Mouse (Mus musculus): ENCODE results near the gene Gpr156.
"Not testable (repeated sequence)": the region's sequence is repeated elsewhere in the genome, so short reads cannot be mapped to it uniquely, and the experiment has no call there.

The Gpr156 gene

GRCm38 (mm10) chr16:38000178-38000577 is 83.9 kb downstream of the Gpr156 start:
- peak; percentile 17 for DNase-seq (ENCODE audit: extremely low spot score, low spot score)

GRCm38 (mm10) chr16:38001766-38002165 is 85.5 kb downstream of the Gpr156 start:
- no peak for DNase-seq (ENCODE audit: extremely low spot score, low spot score)

- DNase-seq (ENCODE audit: extremely low spot score, low spot score), result no peak
Observed at GRCm38 (mm10) chr16:38002485-38002884, 86.2 kb downstream of the Gpr156 start.

GRCm38 (mm10) chr16:38004486-38005020 is 88.3 kb downstream of the Gpr156 start:
- peak; percentile 9 for DNase-seq (ENCODE audit: extremely low spot score, low spot score)

- no peak for DNase-seq (ENCODE audit: extremely low spot score, low spot score)
Observed at GRCm38 (mm10) chr16:38005471-38005870, 89.2 kb downstream of the Gpr156 start.

- DNase-seq (ENCODE audit: extremely low spot score, low spot score), result peak; percentile 4
Observed at GRCm38 (mm10) chr16:38008371-38008770, 92.1 kb downstream of the Gpr156 start.

GRCm38 (mm10) chr16:38009041-38009825 is 92.9 kb downstream of the Gpr156 start:
- DNase-seq (ENCODE audit: extremely low spot score, low spot score), result peak; percentile 9

- peak; percentile 9 for DNase-seq (ENCODE audit: extremely low spot score, low spot score)
Observed at GRCm38 (mm10) chr16:38011486-38011885, 95.2 kb downstream of the Gpr156 start.

- peak; percentile 12 for DNase-seq (ENCODE audit: extremely low spot score, low spot score)
Observed at GRCm38 (mm10) chr16:38012382-38012781, 96.1 kb downstream of the Gpr156 start.

GRCm38 (mm10) chr16:38012891-38013290 is 96.6 kb downstream of the Gpr156 start:
- DNase-seq (ENCODE audit: extremely low spot score, low spot score), result peak; percentile 14

- DNase-seq (ENCODE audit: extremely low spot score, low spot score), result peak; percentile 4
Observed at GRCm38 (mm10) chr16:38014951-38015350, 98.7 kb downstream of the Gpr156 start.

GRCm38 (mm10) chr16:38016928-38017524 is 100.7 kb downstream of the Gpr156 start:
- peak; percentile 6 for DNase-seq (ENCODE audit: extremely low spot score, low spot score)

GRCm38 (mm10) chr16:38017958-38018376 is 101.7 kb downstream of the Gpr156 start:
- DNase-seq (ENCODE audit: extremely low spot score, low spot score), result no peak

- no peak for DNase-seq (ENCODE audit: extremely low spot score, low spot score)
Observed at GRCm38 (mm10) chr16:38032644-38033043, 116.3 kb downstream of the Gpr156 start.

- DNase-seq (ENCODE audit: extremely low spot score, low spot score), result no peak
Observed at GRCm38 (mm10) chr16:38033071-38033470, 116.8 kb downstream of the Gpr156 start.

GRCm38 (mm10) chr16:38038101-38038500 is 121.8 kb downstream of the Gpr156 start:
- not testable (repeated sequence) for DNase-seq (ENCODE audit: extremely low spot score, low spot score)

GRCm38 (mm10) chr16:38042160-38042559 is 125.9 kb downstream of the Gpr156 start:
- no peak for DNase-seq (ENCODE audit: extremely low spot score, low spot score)

- no peak for DNase-seq (ENCODE audit: extremely low spot score, low spot score)
Observed at GRCm38 (mm10) chr16:38044551-38044950, 128.3 kb downstream of the Gpr156 start.

GRCm38 (mm10) chr16:38047781-38048558 is 131.7 kb downstream of the Gpr156 start:
- no peak for DNase-seq (ENCODE audit: extremely low spot score, low spot score)
